Mouse (Mus musculus) CD4-positive helper T cell, adult 2 months (primary cell): ENCODE data around the gene Prss53.

Experiments used
- DNase-seq: peaks from one replicate; pipeline ENCODE4 v3.0.0-alpha.2; 2012; ENCODE audit warnings: low read depth, missing footprints, low spot score

Gene Prss53

GRCm38 (mm10) chr7:127912190-127912871, 21.6 kb upstream of the Prss53 start, which contains the start of gene Kat8:
Gene Kat8, plus strand, starts transcription at chr7:127912516.
- DNase-seq: peak; percentile 93

- no peak for DNase-seq
Observed at GRCm38 (mm10) chr7:127908656-127909055, 17.9 kb upstream of the Prss53 start.

GRCm38 (mm10) chr7:127907939-127908338, 17.2 kb upstream of the Prss53 start:
- DNase-seq: no peak

- peak; percentile 70 for DNase-seq
Observed at GRCm38 (mm10) chr7:127903971-127904796, 13.4 kb upstream of the Prss53 start, which contains the start of gene Bckdk. Gene Bckdk, plus strand, starts transcription at chr7:127904082.

DNA sequence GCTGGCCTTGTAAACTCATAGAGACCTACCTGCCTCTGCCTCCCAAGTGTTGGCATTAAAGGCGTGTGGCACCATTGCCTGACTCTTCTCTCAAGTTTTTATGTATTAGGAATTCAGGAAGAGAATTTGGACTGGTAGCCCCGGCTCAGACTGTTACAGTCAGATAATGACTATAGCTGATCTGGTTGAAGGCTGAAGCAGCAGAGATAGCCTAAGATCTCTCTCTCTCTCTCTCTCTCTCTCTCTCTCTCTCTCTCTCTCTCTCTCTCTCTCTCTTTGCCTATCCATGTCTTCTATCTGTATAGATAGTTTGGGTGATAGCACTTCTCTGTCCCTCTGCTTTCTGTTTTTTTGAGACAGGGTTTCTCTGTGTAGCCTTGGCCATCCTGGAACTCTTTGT, 11.0 kb upstream of the Prss53 start:
- DNase-seq: no peak

GRCm38 (mm10) chr7:127899997-127900396, 9.2 kb upstream of the Prss53 start:
- no peak for DNase-seq

DNA sequence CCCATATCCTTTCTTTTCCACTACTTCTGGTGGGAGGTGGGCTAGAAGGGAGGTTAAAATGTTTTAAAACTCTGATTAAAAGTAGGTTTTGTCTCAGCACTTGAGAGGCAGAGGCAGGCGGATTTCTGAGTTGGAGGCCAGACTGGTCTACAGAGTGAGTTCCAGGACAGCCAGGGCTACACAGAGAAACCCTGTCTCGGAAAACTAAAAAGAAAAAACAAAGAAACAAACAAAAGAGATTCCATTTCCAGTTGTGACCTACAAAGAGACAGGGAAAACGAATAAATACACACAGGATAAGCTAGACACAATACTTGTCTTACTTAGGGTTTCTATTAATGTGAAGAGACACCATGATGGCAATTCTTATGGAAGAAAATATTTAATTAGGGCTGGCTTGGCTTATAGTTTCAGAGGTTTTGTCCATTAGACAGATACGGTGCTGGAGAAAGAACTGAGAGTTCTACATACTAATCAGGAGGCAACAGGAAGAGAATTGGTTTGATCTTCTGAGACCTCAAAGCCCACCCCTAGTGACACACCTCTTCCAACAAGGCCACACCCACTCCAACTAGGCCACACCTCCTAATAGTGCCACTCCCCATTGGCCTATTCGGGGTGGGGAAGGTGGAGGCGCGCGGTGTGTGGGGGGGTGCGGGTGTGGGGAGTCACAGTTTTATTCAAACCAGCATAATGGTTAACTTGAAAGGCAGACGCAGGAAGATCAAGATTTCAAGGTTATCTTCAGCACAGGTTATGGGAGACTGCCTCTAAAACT, 7.6 kb upstream of the Prss53 start:
- peak; percentile 64 for DNase-seq

DNA sequence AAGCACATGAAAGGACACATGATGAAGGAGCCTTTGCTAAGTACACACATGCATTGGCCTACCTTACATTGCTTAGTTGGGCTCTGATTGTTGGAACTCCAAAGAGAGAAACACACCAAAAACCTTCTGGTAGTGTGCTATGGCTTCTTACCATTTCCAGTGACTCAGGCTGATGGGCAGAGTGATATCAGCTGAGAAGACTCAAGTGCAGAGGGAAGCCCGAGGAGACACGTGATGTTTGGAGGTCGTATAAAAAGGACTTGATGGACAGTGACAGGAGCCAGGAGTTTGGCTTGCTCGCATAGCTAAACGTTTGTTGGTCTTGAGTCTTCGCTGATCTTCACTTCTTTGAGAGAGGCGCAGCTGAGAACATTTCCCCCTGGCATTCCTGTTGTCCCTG, 6.8 kb upstream of the Prss53 start:
- DNase-seq: no peak

GRCm38 (mm10) chr7:127896384-127896783, 5.6 kb upstream of the Prss53 start:
- peak; percentile 66 for DNase-seq

GRCm38 (mm10) chr7:127895891-127896290, 5.1 kb upstream of the Prss53 start:
- peak; percentile 16 for DNase-seq

- peak; percentile 90 for DNase-seq
Observed at GRCm38 (mm10) chr7:127895442-127895841, 4.7 kb upstream of the Prss53 start, which contains the start of the genes Gm21974 and Vkorc1. Gene Gm21974, minus strand, starts transcription at chr7:127895454. Gene Vkorc1, minus strand, starts transcription at chr7:127895617.

- no peak for DNase-seq
Observed at GRCm38 (mm10) chr7:127894480-127894879, 3.7 kb upstream of the Prss53 start.

DNA sequence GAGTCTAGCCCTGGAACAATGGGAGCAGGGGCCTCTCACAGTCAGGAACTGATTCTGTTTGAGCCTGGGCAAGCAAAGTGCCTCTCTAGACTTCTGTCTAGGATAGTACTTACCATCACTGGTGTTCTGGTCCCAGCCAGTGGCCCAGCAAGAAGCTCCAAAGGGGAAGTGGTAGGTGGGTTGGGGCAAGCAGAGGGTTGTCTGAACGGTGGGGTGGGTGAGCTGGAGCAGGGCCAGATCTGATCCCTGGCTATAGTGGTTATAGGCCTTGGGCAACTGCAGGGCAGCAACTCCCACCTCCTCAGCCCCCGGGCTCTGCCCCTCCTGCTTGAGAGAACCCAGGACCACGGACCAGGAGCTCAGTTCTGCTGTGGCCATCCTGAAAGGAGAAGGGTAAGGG, 1.9 kb downstream of the Prss53 start:
- DNase-seq: no peak

DNA sequence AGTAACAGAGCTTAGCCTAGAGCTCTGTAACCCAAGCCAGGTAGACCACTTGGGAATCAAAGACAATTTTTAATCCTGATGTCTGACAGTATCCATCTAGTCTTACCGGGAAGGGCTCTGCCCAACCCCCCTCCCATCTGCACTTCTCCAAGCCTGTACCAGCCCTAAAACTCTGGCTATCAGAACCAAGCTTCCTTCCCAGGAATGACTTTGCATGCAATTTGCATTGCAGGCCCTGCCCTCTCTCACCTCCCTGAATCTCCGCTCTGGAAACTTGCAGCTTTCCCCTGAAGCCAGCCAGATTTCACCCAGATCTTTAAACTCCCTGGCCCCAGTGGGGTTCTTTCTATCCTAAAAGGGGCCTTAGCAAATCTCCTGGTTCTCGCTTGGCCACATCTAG, 3.0 kb downstream of the Prss53 start:
- DNase-seq: no peak

GRCm38 (mm10) chr7:127887191-127887590, 3.6 kb downstream of the Prss53 start:
- no peak for DNase-seq

DNA sequence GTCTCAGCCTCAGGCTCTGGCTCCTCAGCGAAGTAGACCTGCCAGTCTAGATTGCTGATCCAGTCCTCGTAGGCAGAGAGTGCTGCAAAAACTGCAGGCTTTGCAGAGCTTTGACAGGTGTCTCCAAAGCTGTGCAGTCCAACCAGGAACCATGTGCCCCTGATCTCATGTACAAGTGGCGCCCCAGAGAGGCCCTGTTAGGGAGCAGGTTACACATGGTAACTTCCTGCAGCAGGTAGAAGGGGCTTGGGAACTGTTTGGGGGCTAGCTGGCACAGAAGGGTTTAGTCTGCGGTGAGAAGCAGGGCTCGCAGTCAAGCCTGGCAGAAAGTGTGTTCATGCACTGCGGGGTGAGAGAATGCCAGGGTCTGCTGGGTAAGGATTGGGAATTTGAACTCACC, 4.2 kb downstream of the Prss53 start:
- DNase-seq: no peak

GRCm38 (mm10) chr7:127885951-127886350, 4.8 kb downstream of the Prss53 start:
- no peak for DNase-seq

- DNase-seq: no peak
Observed at GRCm38 (mm10) chr7:127880431-127880830, 10.3 kb downstream of the Prss53 start.

- DNase-seq: no peak
Observed at GRCm38 (mm10) chr7:127879301-127879700, 11.5 kb downstream of the Prss53 start.

GRCm38 (mm10) chr7:127876467-127877348, 14.1 kb downstream of the Prss53 start, which contains the start of gene Zfp668:
Gene Zfp668, minus strand, starts transcription at chr7:127876828.
- DNase-seq: peak; percentile 91

DNA sequence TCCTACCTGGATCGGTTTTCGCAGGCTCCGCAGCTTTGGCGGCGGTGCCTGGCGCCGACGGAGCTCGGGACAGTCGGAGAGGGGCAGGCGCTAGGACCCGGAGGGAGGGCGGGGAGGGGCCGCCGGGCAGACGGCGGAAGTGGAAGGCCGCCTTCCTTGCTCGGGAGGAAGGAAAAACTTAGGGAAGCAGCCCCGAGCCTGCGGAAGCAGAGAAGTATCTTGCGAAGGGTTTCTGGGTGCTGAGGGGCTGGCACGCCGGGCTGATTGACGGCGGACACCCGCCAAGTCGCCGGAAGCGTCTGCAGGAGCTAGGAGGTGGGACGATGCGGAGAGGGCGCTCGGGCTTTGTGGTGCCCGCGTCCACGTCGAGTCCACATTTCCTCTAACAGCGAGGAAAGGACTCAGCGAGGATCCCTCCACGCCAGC, 14.7 kb downstream of the Prss53 start, which contains the start of gene Zfp646:
Gene Zfp646 (plus strand): TSS at position 181 of the 426 bp plus-strand sequence.
- DNase-seq: peak; percentile 93
